Mouse (Mus musculus): Measurements from ENCODE around the gene Dlg1. TPM values are rescaled to one million over a fixed set of nuclear protein-coding genes. Genes with fewer than 3 reads are reported as not detected.

The Dlg1 gene
- polyA plus RNA-seq, 1 experiment, result 23.2 TPM

DNA sequence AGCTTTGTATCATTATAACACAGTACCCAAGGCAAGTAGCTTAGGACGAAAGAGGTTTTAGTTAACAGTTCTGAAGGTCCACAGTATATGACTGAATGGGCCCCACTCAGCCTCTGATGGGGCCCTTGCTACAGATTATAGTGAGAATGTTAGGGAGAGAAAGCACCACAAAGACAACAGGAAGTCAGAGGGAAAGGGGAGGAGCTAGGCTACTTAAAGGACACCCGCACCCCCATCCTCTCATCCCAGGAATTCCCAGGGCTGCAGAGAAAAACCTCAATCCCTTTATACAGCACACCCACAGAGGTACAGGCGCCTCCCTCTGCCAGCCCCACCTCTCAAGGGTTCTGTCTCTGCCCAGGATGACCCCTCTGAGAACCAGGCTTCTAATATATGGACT, 32.2 kb upstream of the Dlg1 start:
- no peak overlapping the region for H3K4me3 ChIP-seq (ENCODE audit: insufficient read depth, poor library complexity, severe bottlenecking)
- H3K79me3 ChIP-seq (ENCODE audit: low read depth), result no peaks in the 10 kb centered on the region
- no peak overlapping the region for H3ac ChIP-seq (ENCODE audit: control insufficient read depth, insufficient read length, low read depth)
- TF ChIP-seq MYOG (IDR thresholded peaks at IDR 0.05; ENCODE audit: control insufficient read depth, extremely low read depth, insufficient read length) (no peak), CEBPB (IDR thresholded peaks at IDR 0.05; ENCODE audit: low read depth) (no peak), FOSL1 (IDR thresholded peaks at IDR 0.05; ENCODE audit: insufficient read depth, low read length, poor library complexity, severe bottlenecking) (no peak), MYOD1 (IDR thresholded peaks at IDR 0.05; ENCODE audit: control insufficient read depth, insufficient read length, low read depth) (no peak), MAX (IDR thresholded peaks at IDR 0.05) (no peak), CTCF (IDR thresholded peaks at IDR 0.05; ENCODE audit: control insufficient read depth, insufficient read depth, insufficient read length) (no peak), USF1 (IDR thresholded peaks at IDR 0.05; ENCODE audit: low read depth) (no peak)
- H3K27me3 ChIP-seq (ENCODE audit: control insufficient read depth, insufficient read depth, insufficient read length), result no peaks in the 10 kb centered on the region
- H3K36me3 ChIP-seq (ENCODE audit: control insufficient read depth, insufficient read depth), result no peaks in the 10 kb centered on the region
- H3K79me2 ChIP-seq (ENCODE audit: control insufficient read depth, insufficient read depth), result no peaks in the 10 kb centered on the region

DNA sequence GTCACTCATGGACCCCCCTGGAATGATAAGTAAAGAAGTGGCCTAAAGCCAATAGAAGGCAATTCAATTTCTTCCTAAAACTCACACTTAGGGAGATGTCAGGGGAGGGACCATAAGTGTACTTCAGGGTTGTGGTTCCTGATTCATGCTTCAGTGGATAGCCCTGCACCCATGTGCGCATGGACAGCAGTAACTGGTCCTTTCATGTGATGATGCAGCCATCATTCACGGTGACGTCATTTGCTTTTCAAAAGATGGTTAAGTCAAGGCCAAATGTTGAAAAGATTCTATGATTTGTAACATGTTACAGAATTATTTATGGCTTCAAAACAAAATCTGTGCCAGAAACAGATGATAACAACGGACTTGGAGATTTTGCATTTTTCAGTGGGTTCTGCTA, 28.9 kb upstream of the Dlg1 start:
- no peaks in the 10 kb centered on the region for H3K36me3 ChIP-seq (ENCODE audit: control insufficient read depth, insufficient read depth)
- no peak overlapping the region for H3K4me3 ChIP-seq (ENCODE audit: insufficient read depth, poor library complexity, severe bottlenecking)
- no peak overlapping the region for H3ac ChIP-seq (ENCODE audit: control insufficient read depth, insufficient read length, low read depth)
- H3K79me2 ChIP-seq (ENCODE audit: control insufficient read depth, insufficient read depth), result no peaks in the 10 kb centered on the region
- TF ChIP-seq MAX (IDR thresholded peaks at IDR 0.05), result no peak
- no peak for TF ChIP-seq CTCF (IDR thresholded peaks at IDR 0.05; ENCODE audit: control insufficient read depth, insufficient read depth, insufficient read length)
- no peak for TF ChIP-seq FOSL1 (IDR thresholded peaks at IDR 0.05; ENCODE audit: insufficient read depth, low read length, poor library complexity, severe bottlenecking)
- TF ChIP-seq MYOG (IDR thresholded peaks at IDR 0.05; ENCODE audit: control insufficient read depth, extremely low read depth, insufficient read length), result no peak
- no peak for TF ChIP-seq USF1 (IDR thresholded peaks at IDR 0.05; ENCODE audit: low read depth)
- no peak for TF ChIP-seq MYOD1 (IDR thresholded peaks at IDR 0.05; ENCODE audit: control insufficient read depth, insufficient read length, low read depth)
- no peak for TF ChIP-seq CEBPB (IDR thresholded peaks at IDR 0.05; ENCODE audit: low read depth)
- H3K27me3 ChIP-seq (ENCODE audit: control insufficient read depth, insufficient read depth, insufficient read length), result no peaks in the 10 kb centered on the region
- no peaks in the 10 kb centered on the region for H3K79me3 ChIP-seq (ENCODE audit: low read depth)

- Histone ChIP-seq H3K79me3 (ENCODE audit: low read depth) (no peaks in the 10 kb centered on the region), H3ac (ENCODE audit: control insufficient read depth, insufficient read length, low read depth) (no peak overlapping the region), H3K4me3 (ENCODE audit: insufficient read depth, poor library complexity, severe bottlenecking) (no peak overlapping the region), H3K79me2 (ENCODE audit: control insufficient read depth, insufficient read depth) (no peaks in the 10 kb centered on the region), H3K36me3 (ENCODE audit: control insufficient read depth, insufficient read depth) (no peaks in the 10 kb centered on the region), H3K27me3 (ENCODE audit: control insufficient read depth, insufficient read depth, insufficient read length) (no peaks in the 10 kb centered on the region)
- TF ChIP-seq MAX (IDR thresholded peaks at IDR 0.05), result peak; percentile 50
- no peak for TF ChIP-seq MYOG (IDR thresholded peaks at IDR 0.05; ENCODE audit: control insufficient read depth, extremely low read depth, insufficient read length)
- peak; percentile 53 for TF ChIP-seq MYOD1 (IDR thresholded peaks at IDR 0.05; ENCODE audit: control insufficient read depth, insufficient read length, low read depth)
Observed at GRCm38 (mm10) chr16:31638393-31638792, 24.9 kb upstream of the Dlg1 start.

GRCm38 (mm10) chr16:31639946-31640345, 23.3 kb upstream of the Dlg1 start:
- Histone ChIP-seq H3ac (ENCODE audit: control insufficient read depth, insufficient read length, low read depth) (no peak overlapping the region), H3K79me3 (ENCODE audit: low read depth) (no peaks in the 10 kb centered on the region), H3K4me3 (ENCODE audit: insufficient read depth, poor library complexity, severe bottlenecking) (no peak overlapping the region), H3K79me2 (ENCODE audit: control insufficient read depth, insufficient read depth) (no peaks in the 10 kb centered on the region), H3K36me3 (ENCODE audit: control insufficient read depth, insufficient read depth) (no peaks in the 10 kb centered on the region), H3K27me3 (ENCODE audit: control insufficient read depth, insufficient read depth, insufficient read length) (no peaks in the 10 kb centered on the region)
- TF ChIP-seq CEBPB (IDR thresholded peaks at IDR 0.05; ENCODE audit: low read depth) (no peak), USF1 (IDR thresholded peaks at IDR 0.05; ENCODE audit: low read depth) (no peak), CTCF (IDR thresholded peaks at IDR 0.05; ENCODE audit: control insufficient read depth, insufficient read depth, insufficient read length) (no peak), MYOD1 (IDR thresholded peaks at IDR 0.05; ENCODE audit: control insufficient read depth, insufficient read length, low read depth) (no peak), MYOG (IDR thresholded peaks at IDR 0.05; ENCODE audit: control insufficient read depth, extremely low read depth, insufficient read length) (no peak), FOSL1 (IDR thresholded peaks at IDR 0.05; ENCODE audit: insufficient read depth, low read length, poor library complexity, severe bottlenecking) (no peak), MAX (IDR thresholded peaks at IDR 0.05) (no peak)

DNA sequence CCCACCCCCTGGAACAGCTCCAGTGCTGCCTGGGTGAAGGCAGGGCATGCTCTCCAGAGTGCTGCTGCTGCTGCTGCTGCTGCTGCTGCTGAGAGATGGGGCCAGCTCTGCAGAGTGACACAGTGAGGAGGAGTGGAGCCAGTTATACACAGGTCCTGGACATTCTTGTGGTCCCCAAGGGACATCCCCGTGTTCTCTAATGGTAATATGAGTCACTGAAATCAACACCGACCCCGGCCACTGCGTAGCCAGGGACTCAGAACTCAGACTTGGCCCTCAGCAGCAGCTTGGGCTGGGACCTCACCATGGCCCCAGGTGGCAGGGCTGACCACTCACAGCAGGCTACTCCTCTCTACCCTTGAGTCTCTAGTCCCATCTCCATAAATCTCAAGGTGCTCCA, 21.5 kb upstream of the Dlg1 start:
- Histone ChIP-seq H3K27me3 (ENCODE audit: control insufficient read depth, insufficient read depth, insufficient read length) (no peaks in the 10 kb centered on the region), H3K4me3 (ENCODE audit: insufficient read depth, poor library complexity, severe bottlenecking) (no peak overlapping the region), H3ac (ENCODE audit: control insufficient read depth, insufficient read length, low read depth) (no peak overlapping the region), H3K79me2 (ENCODE audit: control insufficient read depth, insufficient read depth) (no peaks in the 10 kb centered on the region), H3K36me3 (ENCODE audit: control insufficient read depth, insufficient read depth) (no peaks in the 10 kb centered on the region), H3K79me3 (ENCODE audit: low read depth) (no peaks in the 10 kb centered on the region)
- TF ChIP-seq MYOG (IDR thresholded peaks at IDR 0.05; ENCODE audit: control insufficient read depth, extremely low read depth, insufficient read length), result no peak
- no peak for TF ChIP-seq CEBPB (IDR thresholded peaks at IDR 0.05; ENCODE audit: low read depth)
- TF ChIP-seq FOSL1 (IDR thresholded peaks at IDR 0.05; ENCODE audit: insufficient read depth, low read length, poor library complexity, severe bottlenecking), result no peak
- TF ChIP-seq MAX (IDR thresholded peaks at IDR 0.05), result no peak
- no peak for TF ChIP-seq USF1 (IDR thresholded peaks at IDR 0.05; ENCODE audit: low read depth)
- TF ChIP-seq CTCF (IDR thresholded peaks at IDR 0.05; ENCODE audit: control insufficient read depth, insufficient read depth, insufficient read length), result no peak
- no peak for TF ChIP-seq MYOD1 (IDR thresholded peaks at IDR 0.05; ENCODE audit: control insufficient read depth, insufficient read length, low read depth)

DNA sequence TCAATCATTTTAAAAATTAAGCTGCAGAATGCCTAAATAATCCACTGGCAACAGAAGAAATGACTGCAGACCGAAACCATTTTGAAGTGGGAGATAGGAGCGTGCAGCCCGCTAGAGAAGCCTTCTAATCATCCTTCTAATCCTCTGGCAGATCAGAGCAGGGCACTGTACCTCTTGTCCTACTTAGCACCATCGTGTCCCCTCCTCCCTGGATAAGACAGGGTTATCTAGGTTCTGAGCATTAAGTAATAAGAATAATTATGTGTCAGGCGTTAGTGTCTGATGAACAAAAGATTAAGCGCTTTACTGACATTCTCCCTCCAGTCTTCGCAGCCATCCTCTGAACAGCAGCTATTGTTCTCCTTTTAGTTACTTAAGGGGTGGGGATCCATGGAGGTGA, 16.0 kb upstream of the Dlg1 start:
- Histone ChIP-seq H3K79me3 (ENCODE audit: low read depth) (no peaks in the 10 kb centered on the region), H3K79me2 (ENCODE audit: control insufficient read depth, insufficient read depth) (no peaks in the 10 kb centered on the region), H3K27me3 (ENCODE audit: control insufficient read depth, insufficient read depth, insufficient read length) (no peaks in the 10 kb centered on the region), H3ac (ENCODE audit: control insufficient read depth, insufficient read length, low read depth) (no peak overlapping the region), H3K36me3 (ENCODE audit: control insufficient read depth, insufficient read depth) (no peaks in the 10 kb centered on the region), H3K4me3 (ENCODE audit: insufficient read depth, poor library complexity, severe bottlenecking) (no peak overlapping the region)
- TF ChIP-seq MAX (IDR thresholded peaks at IDR 0.05) (no peak), CTCF (IDR thresholded peaks at IDR 0.05; ENCODE audit: control insufficient read depth, insufficient read depth, insufficient read length) (no peak), CEBPB (IDR thresholded peaks at IDR 0.05; ENCODE audit: low read depth) (no peak), MYOG (IDR thresholded peaks at IDR 0.05; ENCODE audit: control insufficient read depth, extremely low read depth, insufficient read length) (no peak), MYOD1 (IDR thresholded peaks at IDR 0.05; ENCODE audit: control insufficient read depth, insufficient read length, low read depth) (no peak), USF1 (IDR thresholded peaks at IDR 0.05; ENCODE audit: low read depth) (no peak), FOSL1 (IDR thresholded peaks at IDR 0.05; ENCODE audit: insufficient read depth, low read length, poor library complexity, severe bottlenecking) (no peak)

All from C2C12 (cell line).